Mouse (Mus musculus) lung, embryonic 14.5 days (tissue): ENCODE data around the gene Il27ra. TPM values are rescaled to one million over a fixed set of nuclear protein-coding genes. Genes with fewer than 3 reads are reported as not detected.

Source experiments
- ATAC-seq: fragments of 200-750 bp; cut with Nextera tagmentation; 2 replicates; pipeline ENCODE4 v1.8.0; 2017; ENCODE audit warnings: mild to moderate bottlenecking, moderate TSS enrichment, moderate library complexity; ENCODE audit not compliant: insufficient read depth
- DNase-seq: peaks from one replicate; pipeline ENCODE4 v3.0.0-alpha.2; 2015
- H3K27ac ChIP-seq: fragments of 300-500 bp; sonication (generic); 2 replicates; pipeline ENCODE4 v1.5.1; 2014; ENCODE audit warnings: low read depth, mild to moderate bottlenecking, moderate library complexity
- H3K27me3 ChIP-seq: fragments of 300-500 bp; sonication (generic); 2 replicates; pipeline ENCODE4 v1.6.1; 2014; ENCODE audit warnings: low read length, control low read depth; ENCODE audit not compliant: insufficient read depth
- H3K36me3 ChIP-seq: fragments of 300-500 bp; sonication (generic); 2 replicates; pipeline ENCODE4 v1.6.1; 2014; ENCODE audit warnings: control low read depth; ENCODE audit not compliant: insufficient read depth
- H3K4me1 ChIP-seq: fragments of 300-500 bp; sonication (generic); 2 replicates; pipeline ENCODE4 v1.6.1; 2014; ENCODE audit warnings: antibody characterized with exemption, control low read depth; ENCODE audit not compliant: insufficient read depth
- H3K4me2 ChIP-seq: fragments of 300-500 bp; sonication (generic); 2 replicates; pipeline ENCODE4 v1.6.1; 2014; ENCODE audit warnings: mild to moderate bottlenecking
- H3K4me3 ChIP-seq: fragments of 300-500 bp; sonication (generic); 2 replicates; pipeline ENCODE4 v1.5.1; 2014; ENCODE audit warnings: low read depth, low read length
- H3K9ac ChIP-seq: fragments of 300-500 bp; sonication (generic); 2 replicates; pipeline ENCODE4 v1.6.1; 2014
- H3K9me3 ChIP-seq: fragments of 300-500 bp; sonication (generic); 2 replicates; pipeline ENCODE4 v1.6.1; 2016; ENCODE audit warnings: low read depth, low read length, control low read depth
- CTCF ChIP-seq: IDR thresholded peaks from 2 replicates; pipeline ENCODE4 v1.5.1; 2016; ENCODE audit warnings: antibody characterized with exemption, low read depth
- WGBS: fragments of 180-500 bp; shearing (Covaris S2); extraction: QIAGEN DNeasy Blood & Tissue Kit; methylation state at CpG from one replicate; pipeline ENCODE4 v1.1.7; 2014; 5-methylcytosine and 5-hydroxymethylcytosine counted together
- microRNA counts: library from miRNA; unstranded; fragments of <30 nt; microRNA quantifications from one replicate; lab custom pipeline; 2016
- microRNA-seq: library from miRNA; unstranded; fragments of <30 nt; microRNA quantifications from one replicate; pipeline ENCODE4, GENCODE M21; 2016; ENCODE audit warnings: borderline number of aligned reads
- polyA plus RNA-seq: library from polyadenylated mRNA; unstranded; fragments of >200 nt; fragmentation: Nextera tagmentation; extraction: Ambion mirVana; gene quantifications from 2 replicates; pipeline ENCODE4 v1.2.1, GENCODE M21; 2014

The Il27ra gene
- polyA plus RNA-seq, 1 experiment from 2014 or later: 1.1 TPM

DNA sequence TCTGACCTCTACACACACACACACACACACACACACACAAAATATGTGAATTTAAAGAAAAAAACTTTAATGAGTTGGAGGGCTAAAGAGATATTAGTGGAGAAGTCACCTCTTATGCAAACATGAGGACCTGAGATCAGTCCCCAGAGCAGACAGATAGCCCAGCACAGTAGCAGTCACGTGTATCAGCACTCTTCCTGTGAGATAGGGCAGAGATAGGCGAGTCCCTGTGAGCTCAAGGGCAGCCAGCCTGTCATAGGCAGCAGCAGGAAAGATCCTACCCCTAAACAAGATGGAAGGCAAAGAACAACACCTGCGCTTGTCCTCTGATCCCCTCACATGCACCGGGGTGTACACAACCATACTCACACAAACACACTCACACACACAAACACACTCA is 59.9 kb downstream of the Il27ra start:
- DNase-seq (no peak), ATAC-seq (no peak)
- 70% methylated on average over 4 of the region's 4 CpGs for WGBS

DNA sequence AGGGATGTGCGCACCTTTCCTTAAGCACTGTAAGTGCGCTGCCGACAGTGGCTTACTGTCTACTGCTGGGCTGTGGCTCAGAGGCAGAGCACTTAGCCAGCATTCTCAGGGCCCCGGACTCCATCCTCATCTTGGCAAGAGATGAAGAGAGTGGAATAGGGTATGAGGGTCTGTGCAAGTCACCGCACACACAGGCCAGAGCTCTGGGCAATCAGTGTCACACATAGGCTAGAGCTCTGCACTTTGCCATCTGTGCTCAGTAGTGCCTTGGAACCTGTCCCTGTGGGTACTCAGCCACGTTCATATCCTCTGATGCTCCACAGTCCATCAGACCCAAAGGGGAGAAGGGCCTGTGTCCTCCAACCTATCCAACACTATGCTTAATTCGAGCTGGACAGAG is 60.9 kb downstream of the Il27ra start:
- Histone ChIP-seq H3K27ac (no peak overlapping the region), H3K4me3 (no peak overlapping the region), H3K27me3 (no peaks in the 10 kb centered on the region), H3K4me1 (peaks cover 9% of the 10 kb centered on the region; the same call in 1 of the 2 replicates), H3K9ac (no peak overlapping the region), H3K36me3 (peaks cover 75% of the 10 kb centered on the region), H3K4me2 (no peak overlapping the region), H3K9me3 (no peaks in the 10 kb centered on the region)
- DNase-seq (no peak), ATAC-seq (no peak)
- WGBS: 95% methylated on average over 7 of the region's 7 CpGs
- no peak for TF ChIP-seq CTCF

More for the DNA sequence above, 59.9 kb downstream of the Il27ra start:
- H3K4me3 ChIP-seq: no peak overlapping the region
- no peak for TF ChIP-seq CTCF
- no peak overlapping the region for H3K9ac ChIP-seq
- peaks cover 5% of the 10 kb centered on the region; the same call in 1 of the 2 replicates for H3K4me1 ChIP-seq
- no peaks in the 10 kb centered on the region for H3K9me3 ChIP-seq
- H3K27me3 ChIP-seq: no peaks in the 10 kb centered on the region
- no peak overlapping the region for H3K4me2 ChIP-seq
- H3K27ac ChIP-seq: no peak overlapping the region
- H3K36me3 ChIP-seq: peaks cover 84% of the 10 kb centered on the region

DNA sequence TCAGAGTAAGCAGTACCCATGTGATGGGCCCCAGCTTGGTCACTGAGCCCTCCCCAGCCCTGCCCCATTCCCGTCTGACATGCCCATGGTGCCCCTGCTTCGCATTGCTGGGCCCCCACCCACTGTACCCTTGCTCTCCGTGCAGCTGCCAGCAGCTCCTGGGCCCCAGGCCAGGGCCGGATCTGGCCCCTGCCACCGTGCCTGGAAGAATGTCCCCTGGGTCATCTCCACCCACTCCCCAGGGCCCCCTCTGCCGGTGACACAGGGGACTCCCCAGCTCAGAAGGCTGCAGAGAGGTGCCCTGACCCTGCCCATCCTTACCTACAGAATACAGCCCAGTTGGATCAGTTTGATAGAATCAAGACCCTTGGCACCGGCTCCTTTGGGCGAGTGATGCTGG is 61.5 kb downstream of the Il27ra start:
- H3K36me3 ChIP-seq: peaks cover 68% of the 10 kb centered on the region
- no peak overlapping the region for H3K9ac ChIP-seq
- no peak for TF ChIP-seq CTCF
- H3K4me1 ChIP-seq: peaks cover 9% of the 10 kb centered on the region; the same call in 1 of the 2 replicates
- DNase-seq (no peak), ATAC-seq (no peak)
- H3K27me3 ChIP-seq: no peaks in the 10 kb centered on the region
- 81% methylated on average over 8 of the region's 8 CpGs for WGBS
- H3K4me2 ChIP-seq: no peak overlapping the region
- no peaks in the 10 kb centered on the region for H3K9me3 ChIP-seq
- H3K4me3 ChIP-seq: no peak overlapping the region
- no peak overlapping the region for H3K27ac ChIP-seq

MicroRNAs encoded within 50 kb of the gene (microRNA counts, 519-probe panel; counts per million panel counts)
- microRNA mmu-miR-1199 (lab: Ali Mortazavi, UCI) (30.5 counts per million), microRNA mmu-miR-709 (lab: Ali Mortazavi, UCI) (2,285 counts per million, percentile 35 among the panel's probes with 10 or more counts)

Small RNAs within 50 kb of the gene (microRNA-seq; reads per million reads assigned to microRNA genes)
- gene Mir1199 (0.71 reads per million), gene Mir709 (not detected), gene Mir8111 (3.1 reads per million, percentile 8 among the genes with 10 or more reads in this experiment)

Other genes with a start within 250 kb of the Il27ra start
- gene Adgrl1, start 142.5 kb downstream of the Il27ra start, polyA plus RNA-seq: 23.3 and 29.1 TPM in 2 replicates
- 0.50 and 0.64 TPM in 2 replicates for gene Gm10644, start 87.4 kb downstream of the Il27ra start, polyA plus RNA-seq
- gene Asf1b, start 87.1 kb downstream of the Il27ra start, polyA plus RNA-seq: 87.4 and 88.9 TPM in 2 replicates
- 121 and 136 TPM in 2 replicates for gene Prkaca, start 69.6 kb downstream of the Il27ra start, polyA plus RNA-seq
- gene Samd1, start 44.9 kb downstream of the Il27ra start, polyA plus RNA-seq: 16.0 and 17.3 TPM in 2 replicates
- 1.4 and 1.5 TPM in 2 replicates for gene 1700067K01Rik, start 41.1 kb downstream of the Il27ra start, polyA plus RNA-seq
- gene 2210011C24Rik, start 30.4 kb downstream of the Il27ra start, polyA plus RNA-seq: 0.83 and 1.2 TPM in 2 replicates
- gene Palm3, start 21.1 kb downstream of the Il27ra start, polyA plus RNA-seq: 2.5 and 2.9 TPM in 2 replicates
- not detected in 2 replicates for gene Rln3, start 2.4 kb upstream of the Il27ra start, polyA plus RNA-seq
- 1.4 and 1.7 TPM in 2 replicates for gene Gm10643, start 22.5 kb upstream of the Il27ra start, polyA plus RNA-seq
- gene Rfx1, start 24.2 kb upstream of the Il27ra start, polyA plus RNA-seq: 12.9 and 13.3 TPM in 2 replicates
- 9.5 and 10.8 TPM in 2 replicates for gene Dcaf15, start 62.2 kb upstream of the Il27ra start, polyA plus RNA-seq
- gene Podnl1, start 83.4 kb upstream of the Il27ra start, polyA plus RNA-seq: 0.22 and 0.34 TPM in 2 replicates
- 17.3 and 23.6 TPM in 2 replicates for gene Cc2d1a, start 105.3 kb upstream of the Il27ra start, polyA plus RNA-seq
- gene 4930432K21Rik, start 105.4 kb upstream of the Il27ra start, polyA plus RNA-seq: 0.66 and 0.99 TPM in 2 replicates
- gene Nanos3, start 142.6 kb upstream of the Il27ra start, polyA plus RNA-seq: 2.8 and 4.2 TPM in 2 replicates
- gene Zswim4, start 194.5 kb upstream of the Il27ra start, polyA plus RNA-seq: 13.9 and 14.4 TPM in 2 replicates
- 377 and 384 TPM in 2 replicates for gene D8Ertd738e, start 207.1 kb upstream of the Il27ra start, polyA plus RNA-seq
- gene Mri1, start 214.7 kb upstream of the Il27ra start, polyA plus RNA-seq: 67.4 and 72.8 TPM in 2 replicates
- gene Ccdc130, start 227.8 kb upstream of the Il27ra start, polyA plus RNA-seq: 18.5 and 20.4 TPM in 2 replicates